Mouse (Mus musculus) stomach, postnatal 0 days (tissue): ENCODE results near the gene Babam2. TPM values are rescaled to one million over a fixed set of nuclear protein-coding genes. Genes with fewer than 3 reads are reported as not detected.

ENCODE experiments used
- ATAC-seq: fragments of 200-750 bp; cut with Nextera tagmentation; 2 replicates; pipeline ENCODE4 v1.8.0; 2017; ENCODE audit not compliant: low FRiP score, low TSS enrichment
- DNase-seq: peaks from one replicate; pipeline ENCODE4 v3.0.0-alpha.2; 2016; ENCODE audit warnings: low spot score
- H3K27ac ChIP-seq: fragments of 300-500 bp; sonication (generic); replicated peaks from 2 replicates; pipeline ENCODE4 v1.5.1; 2014; ENCODE audit warnings: mild to moderate bottlenecking, control low read depth
- H3K27me3 ChIP-seq: fragments of 300-500 bp; sonication (generic); 2 replicates; pipeline ENCODE4 v1.6.1; 2014; ENCODE audit warnings: low read length; ENCODE audit not compliant: control insufficient read depth, insufficient read depth
- H3K36me3 ChIP-seq: fragments of 300-500 bp; sonication (generic); 2 replicates; pipeline ENCODE4 v1.6.1; 2014; ENCODE audit warnings: low read length, mixed read lengths; ENCODE audit not compliant: control insufficient read depth, insufficient read depth
- H3K4me1 ChIP-seq: fragments of 300-500 bp; sonication (generic); replicated peaks from 2 replicates; pipeline ENCODE4 v1.6.1; 2014; ENCODE audit warnings: antibody characterized with exemption; ENCODE audit not compliant: control insufficient read depth, insufficient read depth
- H3K4me2 ChIP-seq: fragments of 300-500 bp; sonication (generic); replicated peaks from 2 replicates; pipeline ENCODE4 v1.6.1; 2014; ENCODE audit warnings: low read depth, mild to moderate bottlenecking, control low read depth, moderate library complexity
- H3K4me3 ChIP-seq: fragments of 300-500 bp; sonication (generic); 2 replicates; pipeline ENCODE4 v1.5.1; 2014; ENCODE audit warnings: low read depth, low read length, control low read depth
- H3K9ac ChIP-seq: fragments of 300-500 bp; sonication (generic); 2 replicates; pipeline ENCODE4 v1.6.1; 2014; ENCODE audit warnings: mild to moderate bottlenecking, low read length, control low read depth, mixed read lengths
- H3K9me3 ChIP-seq: fragments of 300-500 bp; sonication (generic); 2 replicates; pipeline ENCODE4 v1.6.1; 2016; ENCODE audit warnings: low read length; ENCODE audit not compliant: control insufficient read depth
- CTCF ChIP-seq: IDR thresholded peaks from 2 replicates; pipeline ENCODE4 v1.5.1; 2016; ENCODE audit warnings: antibody characterized with exemption, low read depth, mild to moderate bottlenecking, moderate library complexity
- EP300 ChIP-seq: optimal IDR thresholded peaks from 2 replicates; pipeline ENCODE3; 2016; ENCODE audit warnings: antibody characterized with exemption
- WGBS: fragments of 180-500 bp; shearing (Covaris S2); extraction: QIAGEN DNeasy Blood & Tissue Kit; methylation state at CpG from one replicate; pipeline ENCODE4 v1.1.7; 2014; 5-methylcytosine and 5-hydroxymethylcytosine counted together
- polyA plus RNA-seq: library from polyadenylated mRNA; unstranded; fragments of >200 nt; fragmentation: Nextera tagmentation; extraction: Ambion mirVana; gene quantifications from 2 replicates; pipeline ENCODE4 v1.2.1, GENCODE M21; 2015

Babam2 gene
- polyA plus RNA-seq, 1 experiment from 2014 or later = 44.9 TPM

DNA sequence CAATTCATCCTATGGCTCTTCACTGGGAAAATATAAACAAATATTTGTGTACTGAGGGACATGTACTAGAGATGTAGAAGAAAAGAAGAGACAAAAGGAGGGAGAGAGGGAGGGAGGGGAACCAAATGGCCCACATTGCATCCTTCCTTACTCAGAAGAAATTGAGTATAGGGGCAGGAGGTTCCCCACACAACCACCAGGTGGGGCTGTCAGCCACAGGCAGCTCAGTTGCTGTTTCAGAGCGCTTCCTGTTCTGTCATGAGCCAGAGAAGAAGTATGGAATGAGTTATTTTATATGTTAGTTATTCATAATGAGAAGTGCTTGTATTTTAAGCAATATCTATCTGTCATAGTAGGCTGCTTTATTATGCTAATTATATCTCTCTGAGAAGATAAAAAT lies 229.1 kb downstream of the Babam2 start:
- H3K4me1 ChIP-seq = no peaks in the 10 kb centered on the region
- H3K4me2 ChIP-seq = no peak overlapping the region
- H3K36me3 ChIP-seq = no peaks in the 10 kb centered on the region
- H3K27me3 ChIP-seq = no peaks in the 10 kb centered on the region
- H3K9ac ChIP-seq = no peak overlapping the region
- peak; percentile 55 for DNase-seq
- no peak overlapping the region for H3K4me3 ChIP-seq
- H3K9me3 ChIP-seq = no peaks in the 10 kb centered on the region
- 100% methylated on average over 1 of the region's 1 CpGs for WGBS
- no peak for ATAC-seq
- TF ChIP-seq EP300 = no peak
- TF ChIP-seq CTCF = peak; percentile 75
- H3K27ac ChIP-seq = no peak overlapping the region

DNA sequence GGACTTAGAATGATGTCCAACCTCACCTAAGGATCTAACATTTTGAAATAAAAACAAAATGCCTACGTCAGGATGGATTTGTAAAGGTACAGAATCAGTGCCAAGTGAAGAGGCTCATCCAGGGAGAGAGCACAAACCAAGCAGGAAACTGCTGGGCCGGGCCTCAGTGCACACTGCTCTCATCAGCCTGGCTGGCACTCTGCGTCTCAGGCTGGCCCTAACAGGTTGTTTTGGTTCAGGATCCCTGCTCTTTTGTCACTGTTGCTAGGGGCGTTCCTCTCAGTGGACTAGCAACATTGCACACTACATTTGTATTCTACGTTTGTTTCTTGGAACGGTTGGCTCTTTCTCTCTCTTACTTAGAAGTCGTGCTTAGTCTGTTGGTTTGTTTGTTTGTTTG lies 231.5 kb downstream of the Babam2 start:
- H3K4me1 ChIP-seq = 0 out of 2 replicates have a peak, but pooled peaks cover 3% of the 10 kb centered on the region
- H3K9ac ChIP-seq = no peak overlapping the region
- ATAC-seq (peak; percentile 32; the same call in 1 of the 2 replicates), DNase-seq (no peak)
- 61% methylated on average over 7 of the region's 7 CpGs for WGBS
- no peak overlapping the region for H3K27ac ChIP-seq
- TF ChIP-seq EP300 (no peak), CTCF (no peak)
- H3K4me2 ChIP-seq = no peak overlapping the region
- no peak overlapping the region for H3K4me3 ChIP-seq
- no peaks in the 10 kb centered on the region for H3K27me3 ChIP-seq
- no peaks in the 10 kb centered on the region for H3K9me3 ChIP-seq
- H3K36me3 ChIP-seq = no peaks in the 10 kb centered on the region

- H3K27ac ChIP-seq = peak overlapping the region; percentile 76
- no peak for DNase-seq
- TF ChIP-seq EP300 (no peak), CTCF (no peak)
Measured at GRCm38 (mm10) chr5:31931127-31931625, 233.7 kb downstream of the Babam2 start.

GRCm38 (mm10) chr5:31931637-31932036 lies 234.2 kb downstream of the Babam2 start:
- no peak for ATAC-seq

More at GRCm38 (mm10) chr5:31931127-31931625, 233.7 kb downstream of the Babam2 start:
- ATAC-seq = no peak
- Histone ChIP-seq H3K4me3 (no peak overlapping the region), H3K9me3 (no peaks in the 10 kb centered on the region), H3K4me1 (0 out of 2 replicates have a peak, but pooled peaks cover 5% of the 10 kb centered on the region), H3K9ac (no peak overlapping the region), H3K27me3 (no peaks in the 10 kb centered on the region), H3K4me2 (no peak overlapping the region), H3K36me3 (no peaks in the 10 kb centered on the region)
- WGBS = 65% methylated on average over 8 of the region's 8 CpGs

DNA sequence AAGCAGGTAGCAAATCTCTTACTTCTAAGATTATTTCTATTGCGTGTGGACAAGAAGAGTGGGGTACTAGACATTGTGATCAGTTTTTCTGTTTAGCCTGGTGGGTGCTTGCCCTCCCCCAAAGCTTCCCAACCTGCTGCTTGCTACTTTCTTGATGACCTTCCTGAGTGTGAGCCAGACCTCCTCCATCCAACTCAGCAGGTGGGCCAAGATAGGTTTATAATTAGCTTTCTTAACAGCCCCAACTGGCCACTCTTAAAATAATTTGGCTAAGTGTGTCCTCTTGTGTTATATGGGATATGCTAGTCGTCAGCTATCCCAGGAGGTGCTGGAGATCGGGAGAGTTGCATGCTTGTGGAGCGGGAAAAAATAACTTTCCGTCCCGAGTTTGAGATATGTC lies 235.8 kb downstream of the Babam2 start:
- H3K4me3 ChIP-seq = no peak overlapping the region
- H3K4me2 ChIP-seq = no peak overlapping the region
- H3K9ac ChIP-seq = no peak overlapping the region
- H3K27me3 ChIP-seq = no peaks in the 10 kb centered on the region
- no peaks in the 10 kb centered on the region for H3K9me3 ChIP-seq
- H3K27ac ChIP-seq = no peak overlapping the region
- TF ChIP-seq CTCF = no peak
- H3K4me1 ChIP-seq = 0 out of 2 replicates have a peak, but pooled peaks cover 5% of the 10 kb centered on the region
- WGBS = 78% methylated on average over 6 of the region's 6 CpGs
- ATAC-seq = no peak
- no peaks in the 10 kb centered on the region for H3K36me3 ChIP-seq
- DNase-seq = no peak

More at GRCm38 (mm10) chr5:31931637-31932036, 234.2 kb downstream of the Babam2 start:
- H3K9me3 ChIP-seq = no peaks in the 10 kb centered on the region
- WGBS = 85% methylated on average over 1 of the region's 1 CpGs
- H3K4me2 ChIP-seq = no peak overlapping the region
- H3K4me1 ChIP-seq = 0 out of 2 replicates have a peak, but pooled peaks cover 5% of the 10 kb centered on the region
- no peak for DNase-seq
- TF ChIP-seq EP300 = no peak
- TF ChIP-seq CTCF = no peak
- no peaks in the 10 kb centered on the region for H3K27me3 ChIP-seq
- H3K27ac ChIP-seq = peak overlapping the region; percentile 76
- H3K9ac ChIP-seq = no peak overlapping the region
- H3K36me3 ChIP-seq = no peaks in the 10 kb centered on the region
- no peak overlapping the region for H3K4me3 ChIP-seq

DNA sequence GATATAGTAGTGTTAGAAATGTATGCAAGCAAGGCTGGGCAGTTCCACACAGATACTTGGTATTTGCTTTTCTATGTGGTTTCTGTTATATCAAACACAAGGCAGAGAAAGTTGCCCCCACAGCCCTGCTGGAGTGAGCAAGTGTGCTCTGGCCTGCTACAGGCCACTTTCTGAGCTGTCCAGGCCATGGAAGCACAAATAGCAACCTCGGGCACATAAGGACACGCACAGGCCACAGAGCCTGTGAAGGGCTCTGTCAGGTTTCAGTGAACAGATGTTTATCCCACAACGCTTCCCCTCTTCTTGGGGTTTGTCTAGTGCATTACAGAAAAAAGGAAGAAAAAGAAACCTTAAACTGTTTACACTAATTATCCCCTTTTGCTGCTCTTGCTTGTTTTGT lies 236.9 kb downstream of the Babam2 start:
- peak; percentile 29 for DNase-seq
- H3K9me3 ChIP-seq = no peaks in the 10 kb centered on the region
- no peak overlapping the region for H3K4me3 ChIP-seq
- 0 out of 2 replicates have a peak, but pooled peaks cover 5% of the 10 kb centered on the region for H3K4me1 ChIP-seq
- H3K27me3 ChIP-seq = no peaks in the 10 kb centered on the region
- peak; percentile 64 for ATAC-seq
- no peak overlapping the region for H3K9ac ChIP-seq
- 48% methylated on average over 3 of the region's 3 CpGs for WGBS
- peak overlapping the region; percentile 73 for H3K27ac ChIP-seq
- no peaks in the 10 kb centered on the region for H3K36me3 ChIP-seq
- H3K4me2 ChIP-seq = no peak overlapping the region
- TF ChIP-seq EP300 (no peak), CTCF (no peak)
